Mouse (Mus musculus) small intestine, adult 2 months (tissue): ENCODE results near the gene Gabrg3.

Experiments used
- CTCF ChIP-seq: fragments of 200-500 bp; IDR thresholded peaks from 2 replicates; pipeline ENCODE4 v1.5.1; 2012; ENCODE audit warnings: low read depth, mild to moderate bottlenecking, control low read depth, inconsistent platforms, low read length, moderate library complexity, mixed read lengths; ENCODE audit not compliant: insufficient replicate concordance, insufficient read length; ENCODE audit errors: extremely low read depth
- POLR2A ChIP-seq: fragments of 200-500 bp; IDR thresholded peaks from 2 replicates; pipeline ENCODE4 v1.6.1; 2012; ENCODE audit warnings: low read depth, mild to moderate bottlenecking, control low read depth, inconsistent platforms, low read length, moderate library complexity

DNA sequence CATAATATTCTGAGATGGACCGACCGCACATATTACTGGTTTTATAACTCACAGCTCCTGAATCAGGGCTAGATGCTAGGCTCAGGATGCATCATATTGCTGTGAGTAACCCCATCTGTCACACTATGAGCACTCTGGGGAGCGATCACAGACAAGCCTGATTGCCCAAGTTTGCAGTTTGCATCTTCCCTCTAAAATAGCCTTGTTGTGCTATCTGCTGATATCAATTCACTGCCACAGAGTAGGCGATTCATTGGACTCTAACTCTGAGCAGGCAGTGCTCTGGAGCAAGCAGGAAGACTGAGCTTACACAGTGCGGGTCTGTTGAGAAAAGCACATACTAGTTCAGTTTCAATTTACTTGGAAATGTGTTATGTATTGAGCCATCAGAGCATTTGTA, 543.4 kb downstream of the Gabrg3 start:
- TF ChIP-seq CTCF (no peak), POLR2A (no peak)
